Mouse (Mus musculus) heart, postnatal 25 days (tissue): ENCODE results near the gene Reep3. TPM values are rescaled to one million over a fixed set of nuclear protein-coding genes. Genes with fewer than 3 reads are reported as not detected.

Experiments used
- DNase-seq: peaks from one replicate; pipeline ENCODE4 v3.0.0; 2022; ENCODE audit warnings: low spot score
- intact Hi-C: fragments of 180-260 bp; cut with DNase I; formaldehyde crosslinking; loops from one replicate; pipeline ENCODE4 v1.15.1; 2025
- total RNA-seq, 2 experiments: library from RNA; stranded (reverse); gene quantifications; 2 replicates each; pipeline ENCODE4 v1.2.3; 2021

Reep3 gene
- total RNA-seq, 2 experiments from 2014 or later, result 21.4 to 22.9 TPM

GRCm38 (mm10) chr10:67087447-67088226, 9.1 kb downstream of the Reep3 start:
- no peak for DNase-seq
- intact Hi-C loops, result no loop called here

- intact Hi-C loops, result no loop called here
- DNase-seq, result no peak
Observed at GRCm38 (mm10) chr10:67085916-67086315, 10.8 kb downstream of the Reep3 start.

GRCm38 (mm10) chr10:67085124-67085523, 11.6 kb downstream of the Reep3 start:
- intact Hi-C loops, result no loop called here
- no peak for DNase-seq

GRCm38 (mm10) chr10:67083446-67084166, 13.1 kb downstream of the Reep3 start:
- no peak for DNase-seq
- intact Hi-C loops, result no loop called here

DNA sequence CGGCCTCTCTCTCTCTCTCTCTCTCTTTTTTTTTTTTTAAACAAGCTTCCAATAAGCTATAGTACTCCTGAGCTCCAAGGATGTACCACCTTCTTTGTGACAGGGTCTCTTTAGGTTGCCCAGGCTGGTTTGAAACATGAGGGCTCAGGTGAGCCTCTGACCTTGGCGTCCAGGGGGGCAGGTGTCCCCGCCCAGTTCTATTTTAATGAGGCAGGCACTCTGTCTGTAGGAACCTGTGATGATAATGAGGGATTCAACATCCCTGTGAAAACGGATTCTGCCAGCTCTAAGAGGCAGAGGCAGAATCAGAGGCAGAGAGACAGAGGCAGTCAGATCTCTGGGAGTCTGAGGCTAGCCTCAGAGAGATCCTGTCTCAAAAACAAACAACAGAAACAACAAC, 14.2 kb downstream of the Reep3 start:
- intact Hi-C loops, result no loop called here
- DNase-seq, result no peak

DNA sequence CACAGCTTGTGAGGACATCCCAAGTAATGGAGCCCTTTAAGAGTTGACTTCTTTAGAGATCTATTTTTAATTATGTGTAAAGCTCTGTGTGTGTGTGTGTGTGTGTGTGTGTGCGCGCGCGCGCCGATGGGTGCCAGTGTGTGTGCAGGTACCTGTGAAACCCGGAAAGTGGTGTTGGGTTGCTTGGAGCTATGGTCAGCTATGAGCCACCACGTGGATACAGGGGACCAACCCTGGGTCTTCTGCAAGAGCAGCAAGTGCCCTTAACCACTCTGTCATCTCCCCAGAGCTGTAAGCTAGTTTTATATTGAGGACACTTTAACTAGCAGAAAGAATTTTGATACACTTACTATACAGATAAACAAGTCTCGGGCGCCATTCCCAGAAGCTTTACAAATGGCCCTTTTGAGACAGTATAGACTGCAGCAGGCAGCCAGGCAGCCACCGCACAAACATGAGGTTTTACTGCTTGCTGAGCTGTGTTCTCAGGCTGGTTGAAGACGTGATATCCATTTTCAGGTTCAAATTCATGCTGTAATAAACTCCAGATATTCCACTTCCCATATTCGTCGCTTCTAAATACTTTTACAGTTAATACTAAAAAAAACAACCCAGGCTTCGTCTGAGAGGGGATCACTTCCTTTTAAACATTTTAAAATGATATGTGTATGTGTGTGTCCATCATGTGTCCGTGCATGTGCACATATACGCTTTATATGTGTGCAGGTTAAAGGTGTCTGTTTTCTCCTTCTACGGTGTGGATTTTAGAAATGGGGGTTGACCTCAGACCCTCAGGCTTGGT, 15.3 kb downstream of the Reep3 start:
- intact Hi-C loops, result no loop called here

DNA sequence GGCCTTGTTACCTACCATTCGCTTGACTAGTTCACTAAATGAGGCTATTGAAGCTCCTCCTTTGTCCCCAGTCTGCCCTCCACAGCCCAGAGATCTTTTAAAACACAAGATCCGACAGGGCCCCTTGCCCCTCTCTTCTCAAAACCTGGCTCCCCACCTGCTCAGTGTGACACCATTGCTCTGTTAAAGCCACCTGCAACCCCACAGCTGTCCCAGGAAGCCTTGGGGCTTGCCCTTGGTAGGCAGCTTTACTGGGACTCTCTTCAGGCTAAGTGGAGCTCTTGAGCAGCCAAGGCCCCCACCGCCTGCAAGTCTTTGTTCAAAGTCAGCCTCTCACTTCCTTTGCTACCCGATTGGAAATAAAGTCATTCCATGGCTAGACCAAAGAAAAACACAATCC, 17.7 kb downstream of the Reep3 start:
- DNase-seq, result no peak
- intact Hi-C loops, result loop anchor here (2.0 kb wide), 1 partner anchor 14 kb away; no protein-coding TSS in a partner anchor

More for the DNA sequence above, 15.3 kb downstream of the Reep3 start:
- no peak for DNase-seq

- DNase-seq, result no peak
- intact Hi-C loops, result no loop called here
Observed at GRCm38 (mm10) chr10:67075931-67076878, 20.5 kb downstream of the Reep3 start.

DNA sequence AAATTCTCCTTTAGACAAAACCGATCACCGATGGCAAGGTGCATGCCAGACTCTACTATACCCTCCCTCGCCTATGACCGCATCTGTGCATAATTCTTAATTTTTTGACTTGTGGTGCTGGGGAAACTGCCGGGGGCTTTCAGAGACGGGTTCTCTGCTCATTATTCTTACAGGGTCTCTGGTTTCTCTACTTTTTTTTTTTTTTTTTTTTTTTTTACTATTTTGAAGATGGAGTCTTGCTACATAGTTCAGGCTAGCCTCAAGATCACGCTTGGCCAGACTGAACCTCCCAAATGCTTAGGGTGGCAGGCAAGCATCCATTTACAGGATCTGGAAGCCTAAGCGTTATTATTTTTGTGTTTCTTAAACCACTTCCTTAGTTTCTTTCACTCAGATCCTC, 23.2 kb downstream of the Reep3 start:
- no peak for DNase-seq
- intact Hi-C loops, result no loop called here

DNA sequence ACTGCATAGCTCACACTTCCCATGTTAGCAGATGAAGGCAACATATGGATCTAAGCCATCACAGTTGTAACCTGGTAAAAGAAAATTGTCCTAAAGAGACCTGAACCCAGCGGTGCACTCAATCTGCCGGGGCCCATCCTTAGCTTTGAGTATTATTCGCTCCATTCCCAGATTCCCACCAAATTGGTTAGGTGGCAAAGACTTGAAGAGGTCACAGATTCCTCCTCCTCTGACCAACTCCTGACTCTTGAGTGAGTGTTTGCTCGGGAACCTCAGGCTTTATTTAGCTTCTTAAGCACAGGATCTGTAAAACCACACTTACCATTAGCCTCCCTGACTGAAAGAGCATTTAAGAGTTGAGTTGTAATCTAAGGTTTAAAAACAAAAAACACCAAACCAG, 24.1 kb downstream of the Reep3 start:
- DNase-seq, result no peak
- intact Hi-C loops, result no loop called here

GRCm38 (mm10) chr10:67071884-67072283, 24.9 kb downstream of the Reep3 start:
- no peak for DNase-seq

GRCm38 (mm10) chr10:67071389-67071788, 25.4 kb downstream of the Reep3 start:
- intact Hi-C loops, result no loop called here
- DNase-seq, result no peak

More at GRCm38 (mm10) chr10:67071884-67072283, 24.9 kb downstream of the Reep3 start:
- intact Hi-C loops, result no loop called here

DNA sequence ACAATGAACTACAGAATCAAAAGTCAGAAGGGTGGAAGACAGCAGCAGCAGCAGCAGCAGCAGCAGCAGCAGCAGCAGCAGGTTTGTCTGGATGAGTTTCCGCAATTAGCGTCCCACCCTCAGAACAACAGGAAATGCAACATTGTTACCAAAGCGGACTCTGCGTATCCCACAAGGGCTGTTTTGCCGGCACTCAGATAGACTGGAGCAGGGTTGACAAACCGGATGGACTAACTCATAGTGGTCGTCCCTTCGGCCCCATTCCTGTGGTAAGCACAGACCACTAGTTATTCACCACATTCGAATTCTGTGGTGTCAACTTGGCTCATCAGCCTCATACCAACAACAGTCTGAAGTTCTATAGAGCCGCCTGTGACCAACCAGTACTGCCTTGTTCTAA, 27.7 kb downstream of the Reep3 start:
- intact Hi-C loops, result no loop called here
- no peak for DNase-seq

DNA sequence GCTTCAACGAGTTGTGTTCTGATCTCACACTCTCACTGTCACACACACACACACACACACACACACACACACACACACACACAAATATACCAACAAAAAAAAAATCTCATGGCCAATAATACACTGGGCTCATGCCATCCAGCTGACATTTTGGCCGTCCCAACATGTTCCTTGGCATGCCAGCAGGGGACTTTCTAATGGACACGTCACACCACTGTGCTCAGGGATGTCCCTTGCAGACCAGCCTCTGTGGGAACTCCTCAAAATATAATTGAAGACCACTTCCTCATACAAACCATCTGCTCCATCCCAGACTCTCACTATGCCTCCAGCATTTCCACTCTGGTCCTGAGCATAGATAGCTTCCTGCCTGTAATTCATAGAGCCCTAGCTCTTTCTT, 30.3 kb downstream of the Reep3 start:
- no peak for DNase-seq
- intact Hi-C loops, result no loop called here

GRCm38 (mm10) chr10:67065927-67066326, 30.8 kb downstream of the Reep3 start:
- intact Hi-C loops, result loop anchor here (2.0 kb wide), 1 partner anchor 13 kb away; no protein-coding TSS in a partner anchor
- DNase-seq, result no peak

DNA sequence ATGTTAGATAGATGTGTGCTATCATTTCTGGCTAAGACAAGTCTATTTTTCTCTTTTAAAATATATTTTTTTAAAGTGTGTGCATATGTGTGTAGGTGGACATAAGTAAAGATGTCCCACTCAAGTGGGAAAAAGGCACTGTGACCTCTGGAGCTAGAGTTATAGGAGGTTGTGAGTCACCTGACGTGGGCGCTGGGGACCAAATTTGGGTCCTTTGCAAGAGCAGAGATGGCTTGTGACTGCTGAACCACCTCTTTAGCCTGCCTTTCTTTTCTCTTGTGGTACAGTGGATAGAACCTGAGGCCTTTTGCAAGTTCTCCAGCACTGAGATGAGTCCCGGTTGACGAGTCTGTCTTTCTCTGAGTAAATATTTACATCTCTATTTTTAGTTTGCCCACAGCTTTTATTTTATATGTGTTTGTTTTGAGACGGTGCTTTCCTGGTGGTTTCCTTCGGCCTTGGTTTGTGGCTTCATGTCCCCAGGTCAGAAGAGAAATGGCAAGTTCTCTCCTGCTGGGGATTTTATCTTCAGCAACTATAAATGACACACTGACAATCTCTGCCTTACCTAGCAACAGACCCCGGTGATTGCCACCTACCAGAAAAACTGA, 31.4 kb downstream of the Reep3 start:
- intact Hi-C loops, result loop anchor here (2.0 kb wide), 1 partner anchor 13 kb away; no protein-coding TSS in a partner anchor
- no peak for DNase-seq

DNA sequence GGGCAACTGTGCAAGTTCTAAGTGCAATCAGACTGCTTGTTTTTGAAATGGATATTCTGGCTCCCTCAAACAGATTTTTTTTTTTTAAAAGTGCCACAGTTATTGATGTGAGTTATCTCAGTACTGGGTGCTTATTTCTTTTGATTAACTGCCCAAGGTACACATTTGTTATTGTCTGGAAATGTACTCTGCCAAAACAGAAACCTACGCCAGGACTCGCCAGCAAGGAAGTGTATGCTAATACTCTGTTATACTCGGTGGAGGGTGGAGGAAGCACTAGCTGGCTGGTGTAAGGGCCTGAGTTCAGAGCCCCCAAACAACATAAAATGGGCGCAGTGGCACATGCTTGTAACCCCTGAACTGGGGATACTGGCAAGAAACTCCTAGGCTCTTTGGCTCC, 34.9 kb downstream of the Reep3 start:
- intact Hi-C loops, result no loop called here
- no peak for DNase-seq

GRCm38 (mm10) chr10:67061367-67061801, 35.4 kb downstream of the Reep3 start:
- intact Hi-C loops, result no loop called here
- no peak for DNase-seq

DNA sequence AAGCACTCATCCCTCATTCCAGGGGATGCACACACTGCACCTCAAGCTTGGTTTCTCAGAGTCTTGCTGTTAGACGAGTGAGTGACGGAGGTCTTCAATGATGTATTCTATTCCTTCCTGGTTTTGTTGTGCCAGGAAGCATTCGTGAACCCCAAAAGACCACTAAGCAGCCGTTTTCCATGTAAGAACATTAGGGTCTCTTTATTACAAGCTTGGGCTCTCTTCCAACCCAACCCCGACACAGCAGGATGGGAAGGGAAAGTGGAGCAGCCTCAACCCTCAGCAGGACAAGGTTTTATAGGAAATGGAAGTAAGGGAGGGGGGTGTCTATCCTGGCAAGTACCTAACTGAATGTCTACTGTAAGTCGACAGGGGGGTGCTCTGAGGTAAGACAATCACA, 38.0 kb downstream of the Reep3 start:
- intact Hi-C loops, result loop anchor here (5.0 kb wide), 2 partner anchors 39 to 146 kb away; partner anchors contain the start of genes Jmjd1c and Reep3
- no peak for DNase-seq
